Mouse (Mus musculus) lung, postnatal 4 days (tissue): ENCODE measurements at regions not wholly inside any gene's neighbourhood (a gene's known extent, or its start where the extent isn't known, plus 50 kb on each side); places are given as distances from the start of the nearest gene placed in this dataset.

Experiments used
- DNase-seq, 2 experiments: peaks; one replicate each; pipeline ENCODE4 v3.0.0; 2021

GRCm38 (mm10) chr3:150427965-150428364 lies 1009.7 kb upstream of the Adgrl4 start:
- no peak for DNase-seq

- no peak for DNase-seq
Measured at GRCm38 (mm10) chr3:150431291-150431690, 1006.4 kb upstream of the Adgrl4 start.

GRCm38 (mm10) chr3:150435199-150435598 lies 1002.5 kb upstream of the Adgrl4 start:
- DNase-seq: peak in 1 of 2 experiments; percentile 6

GRCm38 (mm10) chr3:150435818-150436607 lies 1001.7 kb upstream of the Adgrl4 start:
- DNase-seq: no peak
